Mouse (Mus musculus): ENCODE results near the gene D10Wsu102e. TPM values are rescaled to one million over a fixed set of nuclear protein-coding genes. Genes with fewer than 3 reads are reported as not detected.

Gene D10Wsu102e
- total and polyA plus RNA-seq, 3 experiments: 0.14 to 0.57 (median 0.45) TPM

DNA sequence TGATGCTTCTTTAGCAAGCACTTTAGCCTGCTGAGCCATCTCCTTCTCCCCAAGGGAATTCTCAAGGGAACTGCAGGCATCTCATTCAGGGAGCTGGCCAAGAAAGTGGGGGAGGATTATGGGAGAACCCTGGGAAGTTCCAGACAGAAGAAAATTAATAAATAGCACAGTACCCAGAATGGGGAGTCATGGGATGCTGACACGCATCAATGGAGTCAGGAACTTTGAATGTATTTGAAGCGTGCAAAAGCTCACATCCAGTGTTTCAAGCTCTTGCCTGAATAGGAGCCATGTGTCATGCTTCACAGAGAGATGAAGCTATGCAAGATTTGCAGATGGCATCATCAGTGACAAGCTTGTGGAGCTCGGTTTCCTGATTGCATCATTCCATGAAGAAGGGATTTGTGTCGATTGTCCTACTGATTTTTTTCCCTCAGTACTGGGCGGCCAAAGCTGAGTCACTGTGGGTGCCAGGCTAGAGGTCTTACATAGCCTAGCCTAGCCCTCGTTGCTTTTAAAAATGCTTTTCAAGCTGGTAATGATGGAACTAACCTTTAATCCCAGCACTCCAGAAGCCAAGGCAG lies 170.5 kb downstream of the D10Wsu102e start:
- 77% methylated on average over 6 of the region's 6 CpGs for WGBS
- H3K9ac ChIP-seq (ENCODE audit: low read depth, low read length): no peak overlapping the region
- H3K4me1 ChIP-seq (ENCODE audit: control insufficient read depth, insufficient read depth, low read length): no peaks in the 10 kb centered on the region; the same call in none of the 2 replicates
- no peak for DNase-seq
- H3K79me2 ChIP-seq (replicated peaks; ENCODE audit: control insufficient read depth, insufficient read depth, low read length): no peaks in the 10 kb centered on the region
- TF ChIP-seq POLR2A (IDR thresholded peaks at IDR 0.05; ENCODE audit: insufficient read depth, low read depth, low read length) (no peak), CTCF (IDR thresholded peaks at IDR 0.05) (no peak), EP300 (IDR thresholded peaks at IDR 0.05; ENCODE audit: insufficient read depth, low read depth, low read length) (no peak)
- no peaks in the 10 kb centered on the region for H3K36me3 ChIP-seq (ENCODE audit: control insufficient read depth, insufficient read depth, low read length)
- H3K4me3 ChIP-seq: no peak overlapping the region
- H3K27me3 ChIP-seq (ENCODE audit: control insufficient read depth, insufficient read depth, low read length): no peaks in the 10 kb centered on the region
- H3K27ac ChIP-seq: no peak overlapping the region
- intact Hi-C loops (cut with DNase I): no loop called here

DNA sequence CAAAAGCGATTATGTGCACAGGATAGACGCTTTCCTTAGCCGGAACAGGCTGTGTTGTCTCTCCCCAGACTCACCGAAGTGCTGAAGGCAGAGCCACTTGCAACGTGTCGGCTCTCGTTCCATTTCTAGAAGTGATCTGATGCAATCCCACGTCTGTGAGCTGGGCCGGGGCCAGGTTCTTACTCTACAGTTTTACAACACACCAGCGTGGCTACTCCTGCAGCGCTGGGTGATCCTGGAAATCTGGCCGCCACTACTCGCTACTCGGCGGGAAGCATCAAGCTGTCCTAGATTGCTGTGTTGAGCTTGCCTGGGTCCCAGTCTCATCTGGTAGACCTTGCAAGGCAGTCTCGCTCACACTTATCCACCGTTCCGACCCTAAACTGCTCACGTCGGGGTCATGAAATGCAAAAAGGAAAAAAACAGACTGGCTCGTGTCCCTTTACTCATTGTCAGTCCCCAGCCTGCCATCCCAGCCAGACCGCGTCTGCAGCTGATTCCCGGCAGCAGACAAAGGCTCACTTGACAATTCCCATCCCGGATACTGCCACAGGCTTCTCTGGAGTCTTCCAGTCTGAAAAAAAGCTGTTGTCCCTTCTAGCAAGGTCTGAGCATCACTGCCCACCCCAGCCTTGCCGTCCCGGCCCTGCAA lies 173.4 kb downstream of the D10Wsu102e start:
- peak overlapping the region; percentile 38 for H3K4me3 ChIP-seq
- TF ChIP-seq CTCF (IDR thresholded peaks at IDR 0.05) (no peak), EP300 (IDR thresholded peaks at IDR 0.05; ENCODE audit: insufficient read depth, low read depth, low read length) (no peak), POLR2A (IDR thresholded peaks at IDR 0.05; ENCODE audit: insufficient read depth, low read depth, low read length) (no peak)
- H3K79me2 ChIP-seq (replicated peaks; ENCODE audit: control insufficient read depth, insufficient read depth, low read length): no peaks in the 10 kb centered on the region
- no peaks in the 10 kb centered on the region for H3K36me3 ChIP-seq (ENCODE audit: control insufficient read depth, insufficient read depth, low read length)
- H3K27ac ChIP-seq: no peak overlapping the region; the same call in 1 of the 2 replicates
- intact Hi-C loops (cut with DNase I): no loop called here
- DNase-seq: peak; percentile 68 to 80
- WGBS: under 1% methylated on average over 27 of the region's 27 CpGs
- H3K4me1 ChIP-seq (ENCODE audit: control insufficient read depth, insufficient read depth, low read length): no peaks in the 10 kb centered on the region; the same call in none of the 2 replicates
- H3K27me3 ChIP-seq (ENCODE audit: control insufficient read depth, insufficient read depth, low read length): no peaks in the 10 kb centered on the region
- peak overlapping the region; percentile 50 for H3K9ac ChIP-seq (ENCODE audit: low read depth, low read length)

DNA sequence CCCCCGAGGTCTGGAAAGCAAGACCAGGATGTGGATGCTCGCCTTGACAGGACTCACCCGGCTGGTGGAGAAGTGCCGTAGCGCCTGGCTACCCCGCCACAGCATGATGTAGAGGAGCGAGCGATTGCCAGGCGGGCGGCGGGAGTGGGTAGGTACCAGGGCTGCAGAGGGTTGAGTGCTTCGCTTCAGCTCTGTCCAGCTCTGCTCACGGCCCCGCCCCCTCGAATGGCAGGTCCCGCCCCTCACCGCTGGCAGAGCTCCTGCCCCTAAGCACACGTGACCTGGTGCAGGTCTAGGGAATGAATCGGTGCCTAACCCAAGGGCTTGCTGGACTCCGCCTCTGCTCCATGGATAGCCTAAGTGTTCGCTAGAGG lies 173.9 kb downstream of the D10Wsu102e start, which contains the start of gene Aldh1l2:
Gene Aldh1l2 (minus strand): TSS at position 231 of the 374 bp plus-strand sequence.
- H3K27ac ChIP-seq: peak within 1 kb of the TSS; percentile 9; the same call in 1 of the 2 replicates

DNA sequence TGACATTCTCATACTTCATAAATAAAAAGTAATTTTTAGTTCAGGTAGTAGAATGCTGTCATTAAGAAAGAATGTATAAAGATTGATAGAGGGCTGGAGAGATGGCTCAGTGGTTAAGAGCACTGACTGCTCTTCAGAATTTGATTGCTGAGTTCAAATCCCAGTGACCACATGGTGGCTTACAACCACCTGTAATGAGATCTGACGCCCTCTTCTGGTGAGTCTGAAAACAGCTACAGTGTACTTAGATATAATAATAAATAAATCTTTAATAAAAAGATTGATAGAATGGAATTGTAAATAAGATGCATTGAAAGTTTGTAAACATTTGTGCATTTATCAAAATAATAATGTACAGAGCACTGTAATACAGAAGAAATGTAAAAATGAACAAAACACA lies 176.4 kb downstream of the D10Wsu102e start:
- H3K4me3 ChIP-seq: no peak overlapping the region
- H3K79me2 ChIP-seq (replicated peaks; ENCODE audit: control insufficient read depth, insufficient read depth, low read length): no peaks in the 10 kb centered on the region
- H3K4me1 ChIP-seq (ENCODE audit: control insufficient read depth, insufficient read depth, low read length): no peaks in the 10 kb centered on the region; the same call in none of the 2 replicates
- no peak for DNase-seq
- TF ChIP-seq POLR2A (IDR thresholded peaks at IDR 0.05; ENCODE audit: insufficient read depth, low read depth, low read length): no peak
- TF ChIP-seq CTCF (IDR thresholded peaks at IDR 0.05): peak; percentile 51
- no peak for TF ChIP-seq EP300 (IDR thresholded peaks at IDR 0.05; ENCODE audit: insufficient read depth, low read depth, low read length)
- no peaks in the 10 kb centered on the region for H3K27me3 ChIP-seq (ENCODE audit: control insufficient read depth, insufficient read depth, low read length)
- intact Hi-C loops (cut with DNase I): no loop called here
- 9% methylated on average over 1 of the region's 1 CpGs for WGBS
- H3K9ac ChIP-seq (ENCODE audit: low read depth, low read length): no peak overlapping the region
- H3K36me3 ChIP-seq (ENCODE audit: control insufficient read depth, insufficient read depth, low read length): no peaks in the 10 kb centered on the region
- H3K27ac ChIP-seq: no peak overlapping the region

More for the DNA sequence above, 173.9 kb downstream of the D10Wsu102e start, which contains the start of gene Aldh1l2:
- Histone ChIP-seq H3K79me2 (replicated peaks; ENCODE audit: control insufficient read depth, insufficient read depth, low read length) (no peaks in the 10 kb centered on the region), H3K4me1 (ENCODE audit: control insufficient read depth, insufficient read depth, low read length) (no peaks in the 10 kb centered on the region; the same call in none of the 2 replicates), H3K27me3 (ENCODE audit: control insufficient read depth, insufficient read depth, low read length) (no peaks in the 10 kb centered on the region), H3K9ac (ENCODE audit: low read depth, low read length) (peak within 1 kb of the TSS; percentile 50), H3K4me3 (peak within 1 kb of the TSS; percentile 38), H3K36me3 (ENCODE audit: control insufficient read depth, insufficient read depth, low read length) (no peaks in the 10 kb centered on the region)
- TF ChIP-seq CTCF (IDR thresholded peaks at IDR 0.05): no peak
- no peak for TF ChIP-seq EP300 (IDR thresholded peaks at IDR 0.05; ENCODE audit: insufficient read depth, low read depth, low read length)
- TF ChIP-seq POLR2A (IDR thresholded peaks at IDR 0.05; ENCODE audit: insufficient read depth, low read depth, low read length): no peak
- DNase-seq: peak; percentile 80 to 81
- 1% methylated on average over 21 of the region's 21 CpGs for WGBS
- intact Hi-C loops (cut with DNase I): no loop called here

Other genes with a start within 250 kb of the D10Wsu102e start
- 1 to 10 TPM; 1.5 to 2.4 TPM for gene Slc41a2, start 22.3 kb upstream of the D10Wsu102e start, total RNA-seq (2021)
- 0.92 and 1.3 TPM in 2 replicates for gene Slc41a2, start 22.3 kb upstream of the D10Wsu102e start, polyA plus RNA-seq (2012; rRNA removed)
- 10 to 100 TPM in 1 of 2 experiments, 1 to 10 TPM in 1; 9.9 to 12.3 TPM for gene Aldh1l2, start 173.9 kb downstream of the D10Wsu102e start, total RNA-seq (2021)
- 4.2 and 11.9 TPM in 2 replicates for gene Aldh1l2, start 173.9 kb downstream of the D10Wsu102e start, polyA plus RNA-seq (2012; rRNA removed)
- 10 to 100 TPM; 11.4 to 13.8 TPM for gene Washc4, start 183.5 kb downstream of the D10Wsu102e start, total RNA-seq (2021)
- gene Washc4, start 183.5 kb downstream of the D10Wsu102e start, polyA plus RNA-seq (2012; rRNA removed): 1.8 and 3.9 TPM in 2 replicates